Mouse (Mus musculus): Measurements from ENCODE around the gene Gm28041.
A peak's percentile ranks its signal among the peaks of the same experiment; 100 is the strongest.
"Not testable (repeated sequence)": the region's sequence is repeated elsewhere in the genome, so short reads cannot be mapped to it uniquely, and the experiment has no call there.

The Gm28041 gene

DNA sequence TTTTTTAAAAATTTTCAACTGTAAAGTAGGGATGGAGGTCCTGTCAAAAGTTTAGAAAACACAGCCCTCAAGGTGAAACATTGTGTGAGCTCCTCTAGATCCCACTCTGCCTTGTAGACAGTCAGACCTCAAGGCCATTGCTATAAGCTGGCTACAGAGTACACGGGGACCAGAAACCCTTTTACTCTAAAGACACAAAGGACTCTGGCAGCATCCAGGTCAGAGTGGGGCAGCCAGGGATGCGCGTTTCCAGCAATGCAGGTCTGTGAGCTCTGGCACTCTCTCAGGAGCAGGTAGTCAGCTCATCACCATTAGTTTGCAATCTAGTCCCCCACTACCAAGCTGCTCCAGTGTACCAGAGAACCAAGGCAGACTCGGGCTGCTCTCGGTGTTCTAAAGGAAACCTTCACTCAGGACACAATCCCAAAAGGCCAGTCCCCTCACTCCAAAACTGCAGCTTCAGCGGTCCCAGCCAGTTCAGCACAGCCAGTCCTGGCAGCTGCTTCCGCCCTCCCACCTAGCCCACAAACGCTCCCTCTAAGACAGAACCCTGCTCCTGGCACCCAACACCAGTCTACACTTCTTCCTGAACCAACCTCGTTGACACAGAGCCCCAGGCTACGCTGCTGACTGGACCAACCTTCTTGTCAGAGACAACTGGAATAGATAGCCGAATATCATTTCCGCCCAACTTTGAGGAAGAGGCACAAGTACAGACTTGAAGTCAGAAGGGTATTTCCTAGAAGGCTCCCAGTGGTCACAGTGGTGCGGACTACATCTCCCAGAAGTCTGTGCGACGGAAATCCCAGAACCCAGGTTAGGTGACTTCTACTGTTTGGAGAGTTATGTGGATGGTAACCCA, at the start of gene Gm28041, which contains the start of gene Zfp456:
Gene Gm28041 (minus strand): TSS at position 684 of the 862 bp plus-strand sequence.
Gene Zfp456 (minus strand): TSS at position 761 of the 862 bp plus-strand sequence.
- DNase-seq (ENCODE audit: low spot score), result peak; percentile 87

DNA sequence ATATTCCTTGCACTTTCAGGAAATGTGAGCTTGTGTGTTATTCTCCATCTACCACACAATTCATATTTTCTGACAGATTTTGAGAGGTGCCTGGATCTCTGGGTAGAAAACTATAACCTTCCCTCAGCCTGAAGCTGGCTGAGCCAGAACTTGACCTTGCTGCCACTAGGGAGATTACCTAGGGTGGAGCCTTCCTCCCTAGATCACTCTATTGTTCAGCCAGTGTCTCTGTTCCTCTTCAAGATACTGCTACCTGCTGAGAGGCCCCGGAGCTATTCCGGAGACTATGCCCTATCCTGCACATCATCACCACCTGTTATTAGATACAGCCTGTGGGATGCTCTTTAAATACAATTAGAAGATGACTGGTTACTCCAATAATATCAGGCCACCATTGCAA, 47.0 kb upstream of the Gm28041 start:
- not testable (repeated sequence) for DNase-seq (ENCODE audit: low spot score)

DNA sequence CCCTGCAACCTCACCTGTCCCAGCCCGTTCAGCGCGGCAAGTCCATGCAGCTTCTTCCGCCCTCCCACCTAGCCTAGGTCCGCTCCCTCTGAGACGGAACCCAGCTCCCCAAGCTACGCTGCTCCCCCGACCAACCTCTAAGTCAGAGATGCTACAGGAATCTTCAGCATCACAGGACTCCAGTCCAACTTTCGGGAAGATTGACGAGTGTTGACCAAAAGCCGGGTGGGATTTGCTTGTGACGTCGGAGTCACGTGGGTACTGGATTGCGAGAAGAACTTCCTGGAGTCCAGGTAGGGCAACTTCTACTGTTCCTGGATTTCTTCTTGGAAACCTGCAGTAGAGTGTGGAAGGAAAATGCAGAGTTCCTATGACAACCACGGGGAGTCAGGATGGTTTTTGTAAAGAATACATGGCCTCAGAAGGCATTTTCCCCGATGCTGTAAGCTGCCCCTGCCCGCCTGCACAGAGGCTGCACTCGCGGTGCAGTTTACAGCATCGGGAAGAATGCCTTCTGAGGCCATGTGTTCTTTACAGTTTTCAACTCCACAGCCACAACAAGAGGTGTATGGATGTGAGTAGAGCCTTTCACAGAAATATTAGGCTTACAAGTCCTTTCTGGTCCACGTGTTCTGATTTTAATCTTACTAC, 45.8 kb upstream of the Gm28041 start, which contains the start of gene Zfp459:
Gene Zfp459 (minus strand): TSS at position 212 of the 651 bp plus-strand sequence.
- DNase-seq (ENCODE audit: low spot score), result peak; percentile 38

DNA sequence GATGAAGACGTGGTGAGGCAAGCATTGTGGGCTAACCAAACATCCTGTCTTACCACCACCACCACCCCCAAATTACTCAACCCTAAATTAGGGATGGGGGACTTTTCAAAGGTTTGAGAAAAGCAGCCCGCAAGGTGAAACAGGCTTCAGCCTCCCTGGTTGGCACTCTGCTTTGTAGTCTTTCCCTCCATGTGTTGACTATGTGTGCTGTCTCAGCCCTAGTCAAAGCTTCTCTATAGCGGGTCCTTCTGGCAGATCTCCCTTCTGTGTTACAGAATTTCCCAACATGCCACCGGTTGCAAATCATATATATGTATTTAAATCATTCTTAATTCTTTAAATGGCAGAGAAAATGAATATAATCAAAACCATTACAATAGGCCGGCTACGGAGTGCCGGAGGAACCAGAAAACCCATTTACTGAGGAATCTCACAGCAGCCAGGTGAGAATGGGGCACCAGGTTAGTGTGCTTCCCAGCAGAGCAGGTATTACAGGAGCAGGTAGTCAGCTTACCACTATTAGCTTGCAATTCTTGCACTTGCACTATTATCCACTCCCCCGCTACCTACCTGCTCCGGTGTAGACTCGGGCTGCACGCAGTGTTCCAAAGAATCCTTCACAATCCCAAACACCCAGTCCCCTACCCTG, 45.1 kb upstream of the Gm28041 start:
- no peak for DNase-seq (ENCODE audit: low spot score)

DNA sequence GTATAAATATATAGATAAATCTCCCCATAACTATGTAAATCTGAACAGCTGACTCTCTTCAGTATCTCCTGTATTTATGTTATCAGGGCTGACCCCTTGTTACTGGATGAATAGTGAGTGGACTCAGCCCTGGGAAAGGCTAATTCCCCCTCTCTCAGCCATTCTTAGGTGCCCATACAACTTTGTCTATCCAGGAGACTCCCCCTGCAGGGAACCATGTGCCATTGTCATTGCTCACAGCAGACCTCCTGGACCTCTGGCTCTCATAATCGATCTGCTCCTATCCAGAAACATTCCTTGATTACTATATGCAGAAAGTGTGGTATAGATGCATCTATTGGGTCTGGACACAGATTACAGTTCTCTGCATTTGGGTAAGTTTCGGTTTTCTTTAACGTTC, 41.3 kb upstream of the Gm28041 start:
- no peak for DNase-seq (ENCODE audit: low spot score)

DNA sequence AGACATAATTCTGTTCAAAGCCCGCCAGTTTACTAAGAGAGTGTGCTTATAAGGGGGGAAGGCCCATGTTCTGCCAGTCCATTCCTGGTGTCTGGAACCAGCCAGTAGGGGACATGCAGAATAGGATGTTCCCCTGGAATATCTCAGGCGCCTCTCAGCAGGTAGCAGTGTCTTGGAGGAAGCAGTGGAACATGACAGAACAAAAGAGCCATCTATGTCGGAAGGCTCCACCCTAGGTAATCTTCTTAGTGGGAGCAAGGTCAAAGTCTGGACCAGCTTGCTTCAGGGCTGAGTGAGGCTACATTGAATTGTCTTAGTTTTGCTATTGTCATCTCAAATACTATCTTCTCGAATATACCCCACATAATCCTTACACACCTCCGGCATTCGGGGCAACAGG, 40.2 kb upstream of the Gm28041 start:
- DNase-seq (ENCODE audit: low spot score), result no peak

DNA sequence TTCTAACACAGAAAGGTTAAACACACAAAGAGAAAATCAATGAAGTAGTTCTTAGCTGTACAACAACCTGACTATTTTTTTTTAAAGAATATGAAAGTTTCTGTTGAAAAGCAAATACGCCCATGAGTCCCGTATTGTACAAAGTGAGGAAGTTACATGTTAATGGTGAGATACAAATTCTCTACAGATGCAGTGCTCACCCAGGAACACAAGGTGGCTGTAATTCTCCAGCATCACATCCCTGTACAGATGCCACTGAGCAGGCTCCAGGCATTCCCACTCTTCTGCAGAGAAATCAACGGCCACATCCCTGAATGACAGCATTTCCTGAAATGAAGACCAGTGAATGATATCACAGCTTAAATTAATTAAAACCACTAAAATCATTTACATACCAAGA, 38.1 kb upstream of the Gm28041 start:
- DNase-seq (ENCODE audit: low spot score), result not testable (repeated sequence)

DNA sequence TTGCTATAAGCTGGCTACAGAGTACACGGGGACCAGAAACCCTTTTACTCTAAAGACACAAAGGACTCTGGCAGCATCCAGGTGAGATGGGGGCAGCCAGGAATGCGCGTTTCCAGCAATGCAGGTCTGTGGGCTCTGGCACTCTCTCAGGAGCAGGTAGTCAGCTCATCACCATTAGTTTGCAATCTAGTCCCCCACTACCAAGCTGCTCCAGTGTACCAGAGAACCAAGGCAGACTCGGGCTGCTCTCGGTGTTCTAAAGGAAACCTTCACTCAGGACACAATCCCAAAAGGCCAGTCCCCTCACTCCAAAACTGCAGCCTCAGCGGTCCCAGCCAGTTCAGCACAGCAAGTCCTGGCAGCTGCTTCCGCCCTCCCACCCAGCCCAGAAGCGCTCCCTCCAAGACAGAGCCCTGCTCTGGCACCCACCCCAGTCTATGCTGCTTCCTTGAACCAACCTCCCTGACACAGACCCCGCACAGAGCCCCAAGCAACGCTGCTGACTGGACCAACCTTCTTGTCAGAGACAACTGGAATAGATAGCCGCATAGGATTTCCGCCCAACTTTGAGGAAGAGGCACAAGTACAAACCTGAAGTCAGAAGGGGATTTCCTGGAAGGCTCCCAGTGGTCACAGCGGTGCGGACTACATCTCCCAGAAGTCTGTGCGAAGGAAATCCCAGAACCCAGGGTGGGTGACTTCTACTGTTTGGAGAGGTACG, 23.8 kb upstream of the Gm28041 start, which contains the start of gene Zfp429:
Gene Zfp429 (minus strand): TSS at position 637 of the 721 bp plus-strand sequence.
- peak; percentile 83 for DNase-seq (ENCODE audit: low spot score)

DNA sequence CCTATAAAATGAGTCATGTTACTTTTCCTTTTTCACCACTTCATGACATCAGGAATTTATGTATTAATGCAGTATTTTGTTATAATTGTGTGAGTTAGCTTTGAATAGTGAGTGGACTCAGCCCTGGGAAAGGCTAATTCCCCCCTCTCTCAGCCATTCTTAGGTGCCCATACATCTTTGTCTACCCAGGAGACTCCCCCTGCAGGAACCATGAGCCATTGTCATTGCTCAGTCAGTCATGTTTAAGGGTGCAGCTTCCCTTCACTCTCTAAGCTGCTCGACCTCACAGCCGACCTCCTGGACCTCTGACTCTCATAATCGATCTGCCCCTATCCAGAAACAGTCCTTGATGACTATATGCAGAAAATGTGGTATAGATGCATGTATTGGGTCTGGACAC, 722 bp upstream of the Gm28041 start:
- not testable (repeated sequence) for DNase-seq (ENCODE audit: low spot score)

DNA sequence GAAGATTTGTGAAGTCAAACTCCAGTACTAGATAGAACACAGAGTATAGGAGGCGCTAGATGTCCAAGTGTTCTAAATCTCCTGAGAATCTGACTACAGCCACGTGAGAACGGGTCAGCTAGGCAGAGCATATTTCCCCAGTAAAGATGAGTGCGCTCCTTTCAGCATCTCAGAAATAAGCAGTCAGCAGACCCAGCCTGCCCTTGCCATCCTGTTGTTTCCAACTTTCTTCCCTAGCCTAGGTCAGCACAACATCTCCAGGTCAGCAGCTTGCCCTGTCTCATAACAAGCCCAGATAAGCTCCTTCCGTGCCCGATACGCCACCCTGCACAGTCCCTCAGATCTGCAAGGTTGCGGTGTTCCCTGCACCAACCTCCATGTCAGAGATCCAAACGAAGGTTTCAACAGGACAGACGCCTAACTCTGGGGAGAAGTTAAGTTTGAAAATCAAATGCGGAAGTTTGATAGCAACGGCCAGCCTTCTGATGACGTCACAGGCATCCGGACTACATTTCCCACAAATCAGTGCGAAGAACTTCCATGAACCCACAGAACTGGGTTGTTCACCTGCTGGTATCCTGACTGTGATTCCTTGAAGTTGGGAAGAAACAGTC, 15.3 kb downstream of the Gm28041 start, which contains the start of the genes Gm28044 and Zfp953:
Gene Gm28044 (minus strand): TSS at position 406 of the 614 bp plus-strand sequence.
Gene Zfp953 (minus strand): TSS at position 475 of the 614 bp plus-strand sequence.
- DNase-seq (ENCODE audit: low spot score), result peak; percentile 87

DNA sequence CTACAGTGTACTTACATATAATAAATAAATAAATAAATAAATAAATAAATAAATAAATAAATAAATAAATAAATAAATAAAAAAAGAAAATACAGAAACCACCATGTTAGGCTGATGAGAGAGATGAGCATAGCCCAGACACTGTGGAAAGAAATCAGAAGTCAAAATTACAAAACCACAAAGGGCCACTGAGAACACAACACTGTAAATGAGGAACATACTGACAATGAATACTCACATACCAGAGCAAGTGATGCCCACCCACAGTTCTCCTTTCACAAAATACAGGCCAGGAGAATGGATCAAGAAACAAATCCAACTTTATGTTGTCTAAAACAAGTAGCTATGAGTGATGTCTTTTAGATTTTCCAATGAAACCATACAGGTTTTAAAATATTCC, 23.7 kb downstream of the Gm28041 start:
- DNase-seq (ENCODE audit: low spot score), result no peak

DNA sequence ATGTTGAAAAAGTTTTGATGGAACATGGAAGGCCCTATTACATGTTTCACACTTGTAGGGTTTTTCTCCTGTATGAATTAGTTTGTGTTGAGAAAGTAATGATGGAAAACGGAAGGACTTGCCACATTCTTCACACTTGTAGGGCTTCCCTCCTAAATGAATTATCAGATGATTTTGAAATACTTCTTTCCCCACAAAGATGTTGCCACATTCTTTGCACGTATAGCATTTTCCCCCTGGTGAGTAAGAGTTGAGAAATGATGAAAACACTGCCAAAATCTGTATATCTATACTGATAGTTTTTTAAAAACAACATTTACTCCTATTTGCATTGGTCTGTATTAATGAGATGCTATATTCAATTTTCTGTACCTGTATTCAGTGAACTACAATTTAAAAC, 32.1 kb downstream of the Gm28041 start:
- no peak for DNase-seq (ENCODE audit: low spot score)

DNA sequence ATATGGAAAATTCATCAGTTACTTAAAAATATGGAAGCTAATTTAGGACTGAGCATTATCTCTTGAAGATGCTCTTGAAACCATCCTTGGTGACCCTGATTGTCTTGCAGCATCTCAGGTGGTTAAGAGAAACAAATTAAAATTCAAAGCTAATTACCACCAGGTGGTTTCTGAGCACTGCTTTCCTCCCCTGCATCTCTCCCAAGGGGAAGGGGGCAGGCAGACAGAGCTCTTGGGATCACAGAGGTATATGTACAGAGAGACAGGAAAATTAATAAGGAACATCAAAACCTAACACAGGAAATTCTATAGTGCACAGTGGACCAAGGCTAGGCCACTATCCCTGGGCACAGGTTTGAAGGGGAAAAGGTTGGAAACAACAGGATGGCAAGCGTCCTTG, 42.7 kb downstream of the Gm28041 start:
- DNase-seq (ENCODE audit: low spot score), result no peak

DNA sequence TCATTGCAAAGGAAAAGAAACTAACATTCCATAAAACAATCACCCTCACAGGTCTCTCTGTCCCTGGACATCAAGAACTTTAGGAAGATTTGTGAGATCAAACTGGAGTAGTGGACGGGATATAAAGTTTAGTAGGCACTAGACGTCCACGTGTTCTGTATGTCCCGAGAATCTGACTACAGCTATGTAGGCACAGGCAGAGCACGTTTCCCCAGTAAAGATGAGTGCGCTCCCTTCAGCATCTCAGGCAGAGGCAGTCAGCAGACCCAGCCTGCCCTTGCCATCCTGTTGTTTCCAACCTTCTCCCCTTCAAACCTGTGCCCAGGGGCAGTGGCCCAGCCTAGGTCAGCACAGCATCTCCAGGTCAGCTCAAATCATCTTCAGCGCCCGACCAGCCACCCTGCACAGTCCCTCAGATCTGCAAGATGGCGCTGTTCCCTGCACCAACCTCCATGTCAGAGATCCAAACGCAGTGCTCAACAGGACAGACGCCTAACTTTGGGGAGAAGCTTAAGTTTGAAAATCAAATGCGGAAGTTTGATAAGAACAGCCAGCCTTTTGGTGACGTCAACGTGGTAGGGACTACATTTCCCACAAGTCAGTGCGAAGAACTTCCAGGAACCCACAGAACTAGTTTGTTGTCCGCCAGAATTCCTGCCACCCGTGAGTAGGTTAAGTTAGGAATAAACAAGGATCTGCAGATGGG, 43.4 kb downstream of the Gm28041 start, which contains the start of gene Zfp595:
Gene Zfp595 (minus strand): TSS at position 552 of the 706 bp plus-strand sequence.
- DNase-seq (ENCODE audit: low spot score), result peak; percentile 84

DNA sequence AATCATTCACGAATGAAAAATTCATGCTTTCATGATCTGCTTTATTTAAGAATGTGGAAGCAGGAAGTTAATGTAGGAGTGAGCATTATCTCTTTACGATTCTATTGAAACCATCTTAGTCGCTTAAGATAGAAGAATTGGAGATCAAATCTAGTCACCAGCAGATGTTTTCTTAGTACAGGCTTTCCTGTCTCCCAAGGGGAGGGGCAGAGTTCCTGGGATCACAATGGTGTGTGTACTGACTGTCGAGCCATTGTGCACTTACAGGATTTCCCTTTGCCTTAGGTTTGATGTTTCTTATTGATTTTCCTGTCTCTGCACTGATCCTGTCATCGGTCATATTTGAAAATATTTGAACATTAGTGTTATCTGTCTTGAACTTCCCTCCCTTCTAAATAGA, 68.8 kb downstream of the Gm28041 start:
- no peak for DNase-seq (ENCODE audit: low spot score)

DNA sequence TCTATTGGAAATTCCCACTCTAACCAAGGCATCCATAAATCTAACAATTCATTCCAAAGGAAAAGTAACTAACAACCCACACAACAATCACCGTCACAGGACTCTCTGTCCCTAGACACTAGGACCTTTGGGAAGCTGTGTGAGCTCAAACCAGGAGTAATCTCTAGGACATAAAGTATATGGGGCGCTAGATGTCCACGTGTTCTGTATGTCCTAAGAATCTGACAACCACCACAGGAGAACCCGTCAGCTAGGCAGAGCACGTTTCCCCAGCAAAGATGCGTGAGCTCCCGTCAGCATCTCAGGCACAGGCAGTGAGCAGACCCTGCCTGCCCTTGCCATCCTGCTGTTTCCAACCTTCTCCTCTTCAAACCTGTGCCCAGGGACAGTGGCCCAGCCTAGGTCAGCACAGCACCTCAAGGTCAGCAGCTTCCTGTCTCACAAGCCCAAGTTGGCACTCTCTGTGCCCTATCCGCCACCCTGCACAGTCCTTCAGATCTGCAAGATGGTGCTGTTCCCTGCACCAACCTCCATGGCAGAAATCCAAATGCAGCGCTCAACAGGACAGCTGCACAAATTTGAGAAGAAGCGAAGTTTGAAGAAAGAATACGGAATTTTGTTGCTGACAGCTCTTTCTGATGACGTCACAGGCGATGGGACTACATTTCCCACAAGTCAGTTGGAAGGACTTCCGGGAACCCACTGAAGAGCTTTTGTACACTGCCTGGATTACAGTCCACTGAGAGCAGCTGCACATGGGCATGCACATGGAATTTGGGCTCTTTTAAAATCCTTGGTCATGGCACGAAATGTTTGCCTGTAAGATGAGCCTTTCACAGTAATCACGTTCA, 69.5 kb downstream of the Gm28041 start, which contains the start of gene Zfp457:
Gene Zfp457 (minus strand): TSS at position 664 of the 851 bp plus-strand sequence.
- DNase-seq (ENCODE audit: low spot score), result peak; percentile 87
